Mouse (Mus musculus) MEL (cell line): ENCODE results near the gene Mthfd1l. TPM values are rescaled to one million over a fixed set of nuclear protein-coding genes. Genes with fewer than 3 reads are reported as not detected.

Experiments
- DNase-seq: peaks from one replicate; pipeline ENCODE4 v3.0.0; 2011; ENCODE audit warnings: low read depth, low spot score
- H3K27ac ChIP-seq: 2 replicates; pipeline ENCODE4 v1.5.1; 2012; ENCODE audit warnings: low read depth, mild to moderate bottlenecking, control low read depth, low read length, moderate library complexity; ENCODE audit not compliant: control insufficient read depth
- H3K27me3 ChIP-seq, 2 experiments: fragments of 150-350 bp in 1 of 2; sonication (generic) in 1 of 2; 2 replicates each; pipeline ENCODE4 v1.6.1; 2012; ENCODE audit warnings: low read length in 2 of 2, mild to moderate bottlenecking in 2 of 2, improper control_type of control experiment in 1 of 2, moderate library complexity in 1 of 2; ENCODE audit not compliant: insufficient read depth in 2 of 2, control insufficient read depth in 1 of 2
- H3K36me3 ChIP-seq, 2 experiments: 2 replicates each; pipeline ENCODE4 v1.6.1; 2012 to 2014; ENCODE audit warnings: low read length in 2 of 2, improper control_type of control experiment in 1 of 2, inconsistent platforms in 1 of 2, mild to moderate bottlenecking in 1 of 2; ENCODE audit not compliant: insufficient read depth in 2 of 2, control insufficient read depth in 1 of 2
- H3K4me1 ChIP-seq, 2 experiments: fragments of 150-350 bp in 1 of 2; sonication (generic) in 1 of 2; 2 replicates each; pipeline ENCODE4 v1.6.1; 2012; ENCODE audit warnings: low read length in 2 of 2, improper control_type of control experiment in 1 of 2, mild to moderate bottlenecking in 1 of 2; ENCODE audit not compliant: insufficient read depth in 2 of 2, control insufficient read depth in 1 of 2
- H3K4me3 ChIP-seq, 2 experiments: fragments of 150-350 bp in 1 of 2; sonication (generic) in 1 of 2; 2 replicates each; pipeline ENCODE4 v1.5.1; 2012; ENCODE audit warnings: low read depth in 2 of 2, low read length in 2 of 2, mild to moderate bottlenecking in 2 of 2, moderate library complexity in 2 of 2, control low read depth in 1 of 2, improper control_type of control experiment in 1 of 2; ENCODE audit not compliant: control insufficient read depth in 1 of 2, insufficient read depth in 1 of 2
- H3K79me2 ChIP-seq: 2 replicates; pipeline ENCODE4 v1.6.1; 2012; ENCODE audit warnings: mild to moderate bottlenecking, low read length, moderate library complexity; ENCODE audit not compliant: control insufficient read depth, poor library complexity, insufficient read depth
- H3K9ac ChIP-seq: 2 replicates; pipeline ENCODE4 v1.6.1; 2012; ENCODE audit warnings: low read depth, mild to moderate bottlenecking, control low read depth, low read length, moderate library complexity; ENCODE audit not compliant: control insufficient read depth, poor library complexity, severe bottlenecking
- H3K9me3 ChIP-seq: fragments of 150-350 bp; sonication (generic); replicated peaks from 2 replicates; pipeline ENCODE4 v1.6.1; 2012; ENCODE audit warnings: mild to moderate bottlenecking, low read length, improper control_type of control experiment, moderate library complexity; ENCODE audit not compliant: insufficient read depth
- CHD1 ChIP-seq: IDR thresholded peaks from 2 replicates; pipeline ENCODE4 v1.6.1; 2012; ENCODE audit warnings: low read depth, mild to moderate bottlenecking, inconsistent platforms, low read length, improper control_type of control experiment
- CHD2 ChIP-seq: IDR thresholded peaks from 2 replicates; pipeline ENCODE4 v1.6.1; 2011; ENCODE audit warnings: low read length, improper control_type of control experiment
- CTCF ChIP-seq, 3 experiments: IDR thresholded peaks in 2 of 3; conservative IDR thresholded peaks in 1 of 3; 2 replicates each; pipeline ENCODE4 v1.5.1; 2011 to 2012; ENCODE audit warnings: low read length in 3 of 3, low read depth in 2 of 3, mild to moderate bottlenecking in 2 of 3, improper control_type of control experiment in 1 of 3, inconsistent platforms in 1 of 3, mixed read lengths in 1 of 3, moderate library complexity in 1 of 3; ENCODE audit not compliant: control insufficient read depth in 1 of 3, insufficient read depth in 1 of 3, poor library complexity in 1 of 3, severe bottlenecking in 1 of 3
- ELF1 ChIP-seq: IDR thresholded peaks from 2 replicates; pipeline ENCODE4 v1.6.1; 2014; ENCODE audit warnings: low read depth, mild to moderate bottlenecking, inconsistent platforms, low read length, improper control_type of control experiment, moderate library complexity
- EP300 ChIP-seq, 2 experiments: IDR thresholded peaks; 2 replicates each; pipeline ENCODE4 v1.6.1; 2011; ENCODE audit warnings: improper control_type of control experiment in 2 of 2, low read length in 2 of 2, low read depth in 1 of 2, mild to moderate bottlenecking in 1 of 2
- ETS1 ChIP-seq: IDR thresholded peaks from 2 replicates; pipeline ENCODE4 v1.6.1; 2012; ENCODE audit warnings: low read depth, mild to moderate bottlenecking, inconsistent platforms, low read length, improper control_type of control experiment, moderate library complexity
- GABPA ChIP-seq: IDR thresholded peaks from 2 replicates; pipeline ENCODE4 v1.6.1; 2012; ENCODE audit warnings: low read depth, mild to moderate bottlenecking, inconsistent platforms, low read length, improper control_type of control experiment, moderate library complexity
- KAT2A ChIP-seq: conservative IDR thresholded peaks from 2 replicates; pipeline ENCODE4 v1.6.1; 2012; ENCODE audit warnings: low read depth, low read length, improper control_type of control experiment, inconsistent platforms
- MAFK ChIP-seq: IDR thresholded peaks from 2 replicates; pipeline ENCODE4 v1.6.1; 2011; ENCODE audit warnings: low read depth, mild to moderate bottlenecking, low read length, improper control_type of control experiment, borderline replicate concordance
- MEF2A ChIP-seq: IDR thresholded peaks from 2 replicates; pipeline ENCODE4 v1.6.1; 2014; ENCODE audit warnings: low read depth, mild to moderate bottlenecking, inconsistent platforms, low read length, improper control_type of control experiment; ENCODE audit not compliant: poor library complexity, insufficient replicate concordance, severe bottlenecking; ENCODE audit errors: extremely low read depth
- MYB ChIP-seq: IDR thresholded peaks from 2 replicates; pipeline ENCODE4 v1.6.1; 2011; ENCODE audit warnings: mild to moderate bottlenecking, low read depth, low read length, improper control_type of control experiment
- MYC ChIP-seq: IDR thresholded peaks from 2 replicates; pipeline ENCODE4 v1.6.1; 2011; ENCODE audit warnings: low read depth, mild to moderate bottlenecking, low read length, improper control_type of control experiment, moderate library complexity
- NELFE ChIP-seq: IDR thresholded peaks from 2 replicates; pipeline ENCODE4 v1.6.1; 2011; ENCODE audit warnings: low read depth, low read length, improper control_type of control experiment
- POLR2A ChIP-seq, 2 experiments: IDR thresholded peaks; 2 replicates each; pipeline ENCODE4 v1.6.1; 2011 to 2012; ENCODE audit warnings: low read length in 2 of 2, mild to moderate bottlenecking in 2 of 2, control low read depth in 1 of 2, improper control_type of control experiment in 1 of 2, low read depth in 1 of 2, moderate library complexity in 1 of 2; ENCODE audit not compliant: control insufficient read depth in 1 of 2, insufficient read depth in 1 of 2, poor library complexity in 1 of 2
- POLR2AphosphoS2 ChIP-seq: IDR thresholded peaks from 2 replicates; pipeline ENCODE4 v1.6.1; 2011; ENCODE audit warnings: low read length, improper control_type of control experiment
- RCOR1 ChIP-seq: IDR thresholded peaks from 2 replicates; pipeline ENCODE4 v1.6.1; 2012; ENCODE audit warnings: low read depth, mild to moderate bottlenecking, inconsistent platforms, low read length, improper control_type of control experiment
- UBTF ChIP-seq: IDR thresholded peaks from 2 replicates; pipeline ENCODE4 v1.6.1; 2012; ENCODE audit warnings: low read depth, mild to moderate bottlenecking, inconsistent platforms, low read length, improper control_type of control experiment, moderate library complexity, borderline replicate concordance; ENCODE audit not compliant: insufficient read depth
- USF1 ChIP-seq: IDR thresholded peaks from 2 replicates; pipeline ENCODE4 v1.6.1; 2014; ENCODE audit warnings: low read depth, mild to moderate bottlenecking, inconsistent platforms, low read length, improper control_type of control experiment, moderate library complexity
- USF2 ChIP-seq, 2 experiments: IDR thresholded peaks; 2 replicates each; pipeline ENCODE4 v1.6.1; 2011 to 2012; ENCODE audit warnings: improper control_type of control experiment in 2 of 2, low read length in 2 of 2, borderline replicate concordance in 1 of 2, inconsistent platforms in 1 of 2, low read depth in 1 of 2, mild to moderate bottlenecking in 1 of 2; ENCODE audit not compliant: insufficient read depth in 1 of 2
- ZKSCAN1 ChIP-seq: IDR thresholded peaks from 2 replicates; pipeline ENCODE4 v1.6.1; 2012; ENCODE audit warnings: low read depth, mild to moderate bottlenecking, inconsistent platforms, low read length, improper control_type of control experiment, moderate library complexity
- ZMIZ1 ChIP-seq: IDR thresholded peaks from 2 replicates; pipeline ENCODE4 v1.6.1; 2012; ENCODE audit warnings: low read depth, mild to moderate bottlenecking, inconsistent platforms, low read length, improper control_type of control experiment, moderate library complexity
- ZNF384 ChIP-seq: IDR thresholded peaks from 2 replicates; pipeline ENCODE4 v1.6.1; 2012; ENCODE audit warnings: low read depth, mild to moderate bottlenecking, inconsistent platforms, low read length, improper control_type of control experiment
- polyA plus RNA-seq, 2 experiments: library from polyadenylated mRNA; stranded (reverse) in 1 of 2; unstranded in 1 of 2; fragments of >175 nt in 1 of 2; fragments of >200 nt in 1 of 2; gene quantifications; 2 replicates each; pipeline versions ENCODE4 v1.2.1 to v1.2.4; 2012; ENCODE audit warnings: low replicate concordance in 2 of 2, low read depth in 1 of 2; ENCODE audit not compliant: insufficient read length in 2 of 2, insufficient read depth in 1 of 2, missing spikeins in 1 of 2
- total RNA-seq: library from RNA; depleted of rRNA; stranded (reverse); fragments of 300-350 nt; gene quantifications from 2 replicates; pipeline ENCODE4 v1.2.3, GENCODE M21; 2012

Mthfd1l gene
- total and polyA plus RNA-seq, 3 experiments = 43.1 to 1,097 (median 83.0) TPM

- peak; percentile 89 for TF ChIP-seq MYC
Measured at GRCm38 (mm10) chr10:3973589-3974070, 712 bp downstream of the Mthfd1l start (continued).

GRCm38 (mm10) chr10:3974380-3974779 is 1.5 kb downstream of the Mthfd1l start:
- peaks cover 5 to 21% of the 10 kb centered on the region in 2 experiments for H3K36me3 ChIP-seq
- peaks cover 28% of the 10 kb centered on the region for H3K79me2 ChIP-seq
- no peaks in the 10 kb centered on the region for H3K27me3 ChIP-seq
- peaks cover 8 to 25% of the 10 kb centered on the region in 2 experiments for H3K4me1 ChIP-seq
- DNase-seq = peak; percentile 23
- no peaks in the 10 kb centered on the region for H3K9me3 ChIP-seq
- peak overlapping the region; percentile 82 for H3K9ac ChIP-seq
- peak overlapping the region in 1 of 2 experiments; percentile 50; a peak in 2 of 4 replicates for H3K4me3 ChIP-seq
- no peak overlapping the region for H3K27ac ChIP-seq
- TF ChIP-seq UBTF (no peak), NELFE (no peak), EP300 (IDR thresholded peaks at IDR 0.05; ENCODE audit: low read depth in 1 of 2, low read length in 2 of 2) (no peak), MEF2A (no peak), POLR2A (IDR thresholded peaks at IDR 0.05; ENCODE audit: control insufficient read depth in 1 of 2, insufficient read depth in 1 of 2, low read depth in 1 of 2, low read length in 2 of 2, poor library complexity in 1 of 2) (no peak), KAT2A (no peak), ETS1 (no peak), CTCF (IDR thresholded peaks at IDR 0.05 in 2 of 3, conservative IDR thresholded peaks at IDR 0.05 in 1 of 3; ENCODE audit: control insufficient read depth in 1 of 3, insufficient read depth in 1 of 3, low read depth in 2 of 3, low read length in 3 of 3, poor library complexity in 1 of 3, severe bottlenecking in 1 of 3) (no peak), ZMIZ1 (no peak), MYB (no peak), USF2 (IDR thresholded peaks at IDR 0.05; ENCODE audit: borderline replicate concordance in 1 of 2, insufficient read depth in 1 of 2, low read depth in 1 of 2, low read length in 2 of 2) (no peak), CHD2 (no peak), MYC (no peak), ZNF384 (no peak), ZKSCAN1 (no peak)
- TF ChIP-seq, all 39 proteins: peak for 0

- no peaks in the 10 kb centered on the region for H3K9me3 ChIP-seq
- no peak overlapping the region for H3K27ac ChIP-seq
- H3K27me3 ChIP-seq = no peaks in the 10 kb centered on the region
- H3K36me3 ChIP-seq = peaks cover 18 to 21% of the 10 kb centered on the region in 2 experiments
- TF ChIP-seq USF1 = no peak
- no peak for TF ChIP-seq POLR2AphosphoS2
- TF ChIP-seq RCOR1 = no peak
- TF ChIP-seq MAFK = peak; percentile 33; the same call in 1 of the 2 replicates
- no peak for TF ChIP-seq CHD1
- TF ChIP-seq CTCF (IDR thresholded peaks at IDR 0.05 in 2 of 3, conservative IDR thresholded peaks at IDR 0.05 in 1 of 3; ENCODE audit: control insufficient read depth in 1 of 3, insufficient read depth in 1 of 3, low read depth in 2 of 3, low read length in 3 of 3, poor library complexity in 1 of 3, severe bottlenecking in 1 of 3) = no peak
- 0 out of 2 replicates have a peak, but pooled peaks have one; percentile 24 for TF ChIP-seq GABPA
- TF ChIP-seq ZNF384 = no peak
- no peak for TF ChIP-seq ELF1
- TF ChIP-seq ZMIZ1 = no peak
- H3K9ac ChIP-seq = no peak overlapping the region
- peak; percentile 35 for DNase-seq
- peaks cover 28% of the 10 kb centered on the region for H3K79me2 ChIP-seq
- peaks cover 8 to 25% of the 10 kb centered on the region in 2 experiments for H3K4me1 ChIP-seq
- H3K4me3 ChIP-seq = no peak overlapping the region
Measured at GRCm38 (mm10) chr10:3975898-3976622, 3.1 kb downstream of the Mthfd1l start.
